Mouse (Mus musculus) testis, adult 2 months (tissue): ENCODE results near the gene Gm10300. TPM values are rescaled to one million over a fixed set of nuclear protein-coding genes. Genes with fewer than 3 reads are reported as not detected.

Experiments
- H3K27ac ChIP-seq: fragments of 200-500 bp; 2 replicates; pipeline ENCODE4 v1.5.1; 2012; ENCODE audit warnings: low read depth, low read length; ENCODE audit not compliant: control insufficient read depth, insufficient read depth
- H3K27me3 ChIP-seq: fragments of 200-500 bp; 2 replicates; pipeline ENCODE4 v1.6.1; 2012; ENCODE audit warnings: mild to moderate bottlenecking, low read length, moderate library complexity; ENCODE audit not compliant: control insufficient read depth, insufficient read depth
- H3K36me3 ChIP-seq: fragments of 200-500 bp; 2 replicates; pipeline ENCODE4 v1.6.1; 2012; ENCODE audit warnings: mild to moderate bottlenecking, low read length; ENCODE audit not compliant: control insufficient read depth, insufficient read depth
- H3K4me1 ChIP-seq: fragments of 200-500 bp; 2 replicates; pipeline ENCODE4 v1.6.1; 2012; ENCODE audit warnings: low read length; ENCODE audit not compliant: control insufficient read depth, insufficient read depth
- H3K4me3 ChIP-seq: fragments of 200-500 bp; 2 replicates; pipeline ENCODE4 v1.5.1; 2012; ENCODE audit warnings: low read depth, mild to moderate bottlenecking, low read length, moderate library complexity, mixed read lengths; ENCODE audit not compliant: control insufficient read depth
- CTCF ChIP-seq: fragments of 200-500 bp; IDR thresholded peaks from 2 replicates; pipeline ENCODE4 v1.5.1; 2012; ENCODE audit warnings: low read depth, mild to moderate bottlenecking, inconsistent platforms, low read length, moderate library complexity; ENCODE audit not compliant: control insufficient read depth, insufficient read depth, insufficient replicate concordance
- POLR2A ChIP-seq: fragments of 200-500 bp; IDR thresholded peaks from 2 replicates; pipeline ENCODE4 v1.6.1; 2012; ENCODE audit warnings: low read depth, mild to moderate bottlenecking, inconsistent platforms, low read length, moderate library complexity; ENCODE audit not compliant: control insufficient read depth
- polyA plus RNA-seq: library from polyadenylated mRNA; depleted of rRNA; stranded (reverse); fragments of >200 nt; gene quantifications from 2 replicates; pipeline ENCODE4 v1.2.3, GENCODE M21; 2012

Gm10300 gene
- polyA plus RNA-seq, 1 experiment, result not detected

GRCm38 (mm10) chr4:132057311-132057710, 17.2 kb upstream of the Gm10300 start:
- no peaks in the 10 kb centered on the region for H3K27me3 ChIP-seq
- H3K4me3 ChIP-seq, result no peak overlapping the region
- no peaks in the 10 kb centered on the region for H3K4me1 ChIP-seq
- TF ChIP-seq POLR2A, result no peak
- no peak for TF ChIP-seq CTCF
- H3K27ac ChIP-seq, result no peak overlapping the region
- no peaks in the 10 kb centered on the region for H3K36me3 ChIP-seq

- Histone ChIP-seq H3K27ac (no peak overlapping the region), H3K4me1 (no peaks in the 10 kb centered on the region), H3K27me3 (no peaks in the 10 kb centered on the region), H3K4me3 (no peak overlapping the region), H3K36me3 (no peaks in the 10 kb centered on the region)
- TF ChIP-seq POLR2A (no peak), CTCF (no peak)
Measured at GRCm38 (mm10) chr4:132059541-132059940, 15.0 kb upstream of the Gm10300 start.

GRCm38 (mm10) chr4:132060040-132060832, 14.3 kb upstream of the Gm10300 start:
- TF ChIP-seq POLR2A, result no peak
- TF ChIP-seq CTCF, result no peak
- no peak overlapping the region for H3K27ac ChIP-seq
- no peaks in the 10 kb centered on the region for H3K36me3 ChIP-seq
- no peaks in the 10 kb centered on the region for H3K27me3 ChIP-seq
- no peaks in the 10 kb centered on the region for H3K4me1 ChIP-seq
- no peak overlapping the region for H3K4me3 ChIP-seq

GRCm38 (mm10) chr4:132062289-132062688, 12.2 kb upstream of the Gm10300 start:
- TF ChIP-seq CTCF, result no peak
- TF ChIP-seq POLR2A, result no peak

DNA sequence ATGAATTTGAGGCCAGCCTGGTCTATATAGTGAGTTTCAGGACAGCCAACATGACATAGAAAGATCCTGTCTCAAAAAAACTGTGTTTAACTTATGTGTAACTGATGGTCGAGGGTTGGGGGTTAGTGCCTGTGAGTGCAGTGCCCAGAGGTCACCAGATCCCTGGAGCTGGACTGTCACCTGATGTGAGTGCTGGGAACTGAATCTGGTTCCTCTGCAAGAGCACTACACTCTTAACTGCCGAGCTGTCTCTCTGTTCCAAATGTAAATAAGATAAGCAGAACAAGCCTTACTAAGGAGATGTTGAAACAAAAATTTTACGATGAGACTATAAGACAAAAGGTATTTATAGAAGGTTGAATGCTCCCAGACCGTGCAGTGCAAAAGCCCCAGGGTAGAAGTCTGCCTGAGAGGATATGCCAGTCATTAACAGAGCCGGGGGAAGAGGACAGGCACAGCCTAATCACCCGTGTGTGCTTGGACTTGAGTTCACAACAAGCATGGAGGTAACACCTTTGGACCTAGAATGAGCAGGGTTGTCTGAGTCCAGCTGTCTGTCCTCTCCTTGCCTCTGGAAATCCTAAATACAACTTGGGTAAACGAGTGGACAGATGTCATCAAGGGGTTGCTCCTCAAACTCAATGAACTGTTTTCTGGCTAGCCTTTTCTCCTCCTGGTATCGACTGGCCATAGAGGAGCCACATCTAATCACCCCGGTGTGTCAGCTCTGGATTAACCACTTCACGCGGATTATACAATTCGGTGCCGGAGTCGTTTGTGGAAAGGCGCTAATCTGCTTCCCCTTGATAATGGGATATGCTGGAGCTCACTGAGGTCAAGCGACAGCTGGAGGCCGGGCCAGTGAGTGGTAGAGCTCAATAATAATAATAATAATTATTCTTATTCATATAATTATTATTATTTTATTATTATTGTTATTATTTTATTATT, 11.3 kb upstream of the Gm10300 start:
- Histone ChIP-seq H3K27me3 (no peaks in the 10 kb centered on the region), H3K36me3 (no peaks in the 10 kb centered on the region), H3K4me1 (no peaks in the 10 kb centered on the region; the same call in 1 of the 2 replicates), H3K4me3 (peak overlapping the region; percentile 69), H3K27ac (no peak overlapping the region)
- TF ChIP-seq CTCF (no peak), POLR2A (no peak)

More at GRCm38 (mm10) chr4:132062289-132062688, 12.2 kb upstream of the Gm10300 start:
- Histone ChIP-seq H3K4me1 (no peaks in the 10 kb centered on the region; the same call in 1 of the 2 replicates), H3K27me3 (no peaks in the 10 kb centered on the region), H3K27ac (no peak overlapping the region), H3K36me3 (no peaks in the 10 kb centered on the region), H3K4me3 (peak overlapping the region; percentile 69; the same call in 1 of the 2 replicates)

DNA sequence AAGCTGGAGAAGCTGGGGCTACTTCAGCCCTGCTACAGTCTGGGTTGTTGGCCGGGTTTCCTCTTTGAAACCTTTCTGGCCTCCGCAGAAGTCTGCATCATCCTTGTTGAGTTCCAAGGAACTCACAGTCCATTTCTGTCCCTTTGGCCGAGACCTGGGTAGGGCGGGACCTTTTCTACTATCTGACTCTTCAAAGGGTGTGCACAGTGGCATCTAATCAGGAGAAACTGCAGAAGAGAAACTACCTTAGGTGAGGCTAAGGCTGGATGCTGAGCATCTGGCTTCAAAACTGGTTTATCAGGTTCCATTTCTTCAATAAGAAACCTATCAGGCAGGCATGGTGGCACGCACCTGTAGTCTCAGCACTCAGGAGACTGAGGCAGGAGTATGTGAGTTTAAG, 9.9 kb upstream of the Gm10300 start:
- TF ChIP-seq CTCF (no peak), POLR2A (no peak)
- no peak overlapping the region for H3K27ac ChIP-seq

GRCm38 (mm10) chr4:132065578-132065977, 8.9 kb upstream of the Gm10300 start:
- H3K27ac ChIP-seq, result no peak overlapping the region
- H3K36me3 ChIP-seq, result no peaks in the 10 kb centered on the region
- H3K4me3 ChIP-seq, result no peak overlapping the region
- no peaks in the 10 kb centered on the region; the same call in 1 of the 2 replicates for H3K4me1 ChIP-seq
- TF ChIP-seq CTCF (no peak), POLR2A (no peak)
- H3K27me3 ChIP-seq, result no peaks in the 10 kb centered on the region

More for the DNA sequence above, 9.9 kb upstream of the Gm10300 start:
- Histone ChIP-seq H3K36me3 (no peaks in the 10 kb centered on the region), H3K27me3 (no peaks in the 10 kb centered on the region), H3K4me1 (no peaks in the 10 kb centered on the region; the same call in 1 of the 2 replicates), H3K4me3 (no peak overlapping the region)
